Mouse (Mus musculus) heart, postnatal 14 days (tissue): ENCODE measurements at regions not wholly inside any gene's neighbourhood (a gene's known extent, or its start where the extent isn't known, plus 50 kb on each side); places are given as distances from the start of the nearest gene placed in this dataset.

Experiments
- DNase-seq, 2 experiments: peaks; one replicate each; pipeline ENCODE4 v3.0.0; 2021 to 2022
- intact Hi-C: fragments of 180-260 bp; cut with DNase I; formaldehyde crosslinking; loops from one replicate; pipeline ENCODE4 v1.15.1; 2025

DNA sequence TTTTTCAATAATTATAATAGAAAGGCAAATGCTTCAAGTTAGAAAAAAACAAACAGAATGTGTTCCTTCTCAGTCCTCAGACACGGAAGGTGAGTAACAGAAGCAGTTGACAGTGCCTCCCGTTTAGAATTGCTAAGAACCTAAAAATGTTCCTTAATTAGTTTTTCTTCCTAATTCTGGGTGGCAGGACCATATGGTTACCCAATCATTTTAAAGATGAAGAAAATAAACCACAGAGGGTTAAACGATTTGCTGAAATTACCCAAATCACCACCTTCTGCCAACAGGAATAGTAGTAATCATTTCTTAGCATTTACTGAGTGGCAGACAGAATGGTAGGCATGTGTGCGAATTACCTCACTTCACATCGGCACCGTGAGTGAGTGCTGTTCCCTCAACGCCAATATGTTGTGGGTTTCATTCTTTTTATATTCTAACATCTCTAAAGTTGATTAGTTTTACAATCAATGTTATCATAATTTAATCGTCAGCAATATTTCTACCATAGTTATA, 119.7 kb upstream of the Gm6657 start:
- intact Hi-C loops: no loop called here
- DNase-seq: no peak

DNA sequence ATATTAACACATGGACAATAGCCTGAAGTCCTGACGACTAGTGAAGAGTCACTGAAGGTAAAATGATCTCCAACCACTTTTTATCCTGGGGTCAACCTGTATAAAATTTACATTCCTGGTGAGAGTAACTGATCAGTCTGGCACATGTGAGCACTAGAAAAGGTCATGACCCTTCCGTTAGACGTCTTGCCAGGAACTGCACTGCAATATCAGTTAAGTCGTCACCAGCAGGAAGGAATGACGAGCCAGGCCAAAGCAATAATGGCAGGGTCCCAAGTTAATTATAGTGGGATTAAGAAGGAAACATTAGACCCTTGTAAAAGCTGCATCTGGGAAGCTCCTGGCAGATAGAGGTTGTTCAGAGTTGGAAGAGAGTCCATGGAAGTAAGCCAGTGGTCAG, 116.8 kb upstream of the Gm6657 start:
- peak in 1 of 2 experiments; percentile 17 for DNase-seq
- intact Hi-C loops: no loop called here

DNA sequence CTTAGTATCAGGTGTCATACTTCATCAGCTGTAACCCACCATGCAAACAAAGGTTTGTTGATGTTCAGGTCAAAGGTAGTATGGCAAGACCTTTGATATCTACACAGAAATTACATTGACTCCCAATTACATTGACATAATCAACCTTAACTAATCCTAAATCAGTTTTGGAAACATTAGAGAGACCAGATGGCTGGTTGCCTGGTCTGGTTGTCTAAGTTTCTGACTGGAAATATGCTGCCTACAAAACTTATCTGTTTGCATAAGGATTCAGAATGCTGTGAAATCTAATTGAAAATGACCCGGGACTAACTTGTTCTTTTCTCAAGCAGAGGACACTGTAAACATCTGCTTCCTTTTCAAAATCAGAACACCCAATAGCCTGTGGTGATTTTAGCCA, 111.9 kb upstream of the Gm6657 start:
- intact Hi-C loops: no loop called here
- no peak for DNase-seq

GRCm38 (mm10) chr12:78086016-78086415, 108.0 kb upstream of the Gm6657 start:
- DNase-seq: no peak
- intact Hi-C loops: no loop called here

DNA sequence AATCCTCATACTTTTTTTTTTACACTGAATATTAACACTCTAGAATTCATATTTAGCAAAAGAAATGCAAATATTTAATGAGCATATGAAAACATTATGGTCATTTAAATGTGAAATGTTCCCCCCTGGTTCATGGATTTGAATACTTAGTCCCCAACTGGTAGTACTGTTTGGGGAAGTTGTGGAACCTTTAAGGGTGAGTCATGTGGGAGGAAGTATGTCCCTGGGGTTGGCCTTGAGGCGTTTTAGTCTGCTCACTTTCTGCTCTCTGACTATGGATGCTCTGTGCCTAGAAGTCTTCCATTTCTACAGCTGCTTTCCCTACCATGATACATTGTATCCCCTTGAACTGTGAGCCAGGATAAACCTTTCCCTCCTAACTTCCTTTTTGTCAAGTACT, 106.1 kb upstream of the Gm6657 start:
- no peak for DNase-seq
- intact Hi-C loops: loop anchor here (2.0 kb wide), 1 partner anchor 31 kb away; no protein-coding TSS in a partner anchor

DNA sequence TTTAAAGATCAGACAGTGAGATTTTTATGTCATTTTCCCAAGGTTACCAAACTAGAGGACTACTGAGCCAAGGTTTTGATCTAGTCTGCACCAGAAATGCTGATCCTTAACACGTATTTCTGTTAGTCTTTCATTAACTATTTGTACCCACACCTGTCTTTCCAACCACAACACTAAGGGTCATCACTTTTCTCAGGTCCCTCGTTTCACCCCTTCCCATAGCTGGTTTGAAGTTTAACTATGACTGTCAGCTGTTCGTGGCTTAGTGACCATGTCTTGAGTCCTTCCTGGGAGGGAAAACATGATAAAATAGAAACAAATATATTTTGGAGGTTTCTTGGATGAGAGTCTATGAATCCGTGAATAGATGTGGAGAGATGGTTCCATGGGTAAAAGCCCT, 99.6 kb upstream of the Gm6657 start:
- intact Hi-C loops: no loop called here
- no peak for DNase-seq

DNA sequence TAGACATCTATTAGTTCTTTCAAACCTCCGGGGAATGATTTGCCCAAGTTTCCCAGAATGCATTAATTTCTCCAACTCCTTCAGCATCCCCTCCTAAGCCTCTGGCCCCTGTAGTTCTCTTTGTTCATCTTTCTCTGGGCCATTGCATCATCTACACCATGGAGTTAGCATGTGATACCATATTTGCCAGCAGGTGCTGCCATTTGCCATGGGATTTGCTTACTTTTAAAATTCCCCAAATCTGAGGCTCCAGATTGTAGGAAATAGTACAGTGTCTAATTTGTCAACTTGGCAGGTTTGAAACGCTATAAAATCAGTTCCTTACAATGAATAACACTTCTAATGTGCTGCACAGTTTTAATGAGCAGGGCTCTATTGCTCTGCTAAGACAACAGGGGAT, 98.7 kb upstream of the Gm6657 start:
- intact Hi-C loops: no loop called here
- no peak for DNase-seq

DNA sequence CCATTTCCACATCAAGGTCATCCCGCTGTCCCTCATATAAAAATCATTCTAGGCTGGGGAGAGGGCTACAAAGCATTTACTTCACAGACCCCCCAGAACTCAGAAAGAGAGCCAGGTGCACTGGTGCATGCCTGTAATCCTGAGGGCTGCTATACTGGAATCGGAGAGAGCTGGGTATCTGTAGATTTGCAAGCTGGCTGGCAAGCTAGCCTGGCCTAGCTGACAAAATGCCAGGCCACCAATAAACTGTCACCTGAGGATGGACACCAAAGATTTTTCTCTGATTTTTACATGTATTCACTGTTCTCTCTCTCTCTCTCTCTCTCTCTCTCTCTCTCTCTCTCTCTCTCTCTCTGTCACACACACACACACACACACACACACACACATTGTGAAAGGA, 98.1 kb upstream of the Gm6657 start:
- intact Hi-C loops: no loop called here
- no peak for DNase-seq

DNA sequence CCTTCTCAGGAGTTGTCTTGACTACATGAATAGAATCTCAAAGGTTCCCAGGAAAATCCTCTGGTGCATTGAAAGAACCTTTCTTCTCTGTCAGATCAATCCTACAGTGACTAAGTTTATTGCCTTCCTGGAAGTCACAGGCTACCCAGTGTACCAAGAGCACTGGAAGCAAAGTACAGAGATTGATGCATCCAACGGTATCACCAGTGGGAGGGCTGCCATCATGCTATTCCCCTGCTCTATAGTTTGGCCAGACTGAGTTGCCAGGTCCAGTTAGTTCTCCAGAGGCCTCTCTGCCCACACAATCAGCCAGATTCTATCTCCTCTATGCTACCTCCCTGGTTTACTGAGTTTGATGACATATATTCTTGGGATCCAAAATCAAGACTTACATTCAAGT, 96.9 kb upstream of the Gm6657 start:
- intact Hi-C loops: no loop called here
- no peak for DNase-seq

- intact Hi-C loops: no loop called here
- DNase-seq: no peak
These were observed 96.3 kb upstream of the Gm6657 start for GRCm38 (mm10) chr12:78097692-78098091.

DNA sequence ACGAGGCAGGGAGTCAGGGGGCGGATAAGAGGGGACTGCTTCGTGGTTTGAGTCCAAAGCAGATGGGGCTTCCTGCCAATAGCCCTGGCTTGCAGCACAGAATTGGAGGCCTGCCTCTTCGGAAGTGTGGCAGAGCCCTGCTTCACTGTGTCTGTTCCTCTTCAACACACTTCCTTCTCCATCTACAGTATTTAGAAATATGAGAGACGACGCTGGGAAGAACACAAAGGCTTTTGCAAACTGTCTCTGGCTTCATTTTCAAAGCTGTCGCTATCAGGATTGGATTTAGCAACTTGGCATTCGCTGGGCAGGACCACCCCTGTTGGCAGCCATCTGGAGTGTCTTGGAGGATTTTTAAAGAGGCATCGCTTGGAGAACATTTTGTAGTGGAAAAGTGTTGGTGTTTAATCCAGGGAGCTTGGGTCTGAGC, 95.3 kb upstream of the Gm6657 start:
- DNase-seq: peak; percentile 40 to 59
- intact Hi-C loops: no loop called here

DNA sequence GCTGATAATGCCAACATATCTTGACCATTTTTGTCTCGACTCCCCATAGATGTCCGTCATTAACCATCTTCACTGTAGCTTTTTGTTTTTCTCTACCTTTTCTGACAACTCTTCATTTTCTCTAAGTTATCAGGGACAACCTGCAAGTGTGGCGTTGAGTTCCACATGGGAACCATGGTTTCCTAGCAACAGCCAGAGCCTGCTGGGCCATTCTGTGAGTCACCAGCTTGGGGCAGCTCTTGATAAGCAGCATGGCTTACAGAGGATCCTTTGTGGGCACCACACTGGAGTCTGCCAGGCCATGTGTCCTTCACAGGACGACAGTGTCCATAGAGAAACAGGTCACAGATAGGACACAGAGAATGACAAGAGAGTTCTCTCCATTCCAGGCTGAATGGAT, 94.3 kb upstream of the Gm6657 start:
- intact Hi-C loops: no loop called here
- peak; percentile 9 to 10 for DNase-seq

- intact Hi-C loops: no loop called here
- DNase-seq: no peak
These were observed 93.3 kb upstream of the Gm6657 start for GRCm38 (mm10) chr12:78100756-78101155.

- intact Hi-C loops: no loop called here
- DNase-seq: no peak
These were observed 84.1 kb upstream of the Gm6657 start for GRCm38 (mm10) chr12:78109931-78110330.

GRCm38 (mm10) chr12:78118131-78118530, 75.9 kb upstream of the Gm6657 start:
- intact Hi-C loops: no loop called here
- no peak for DNase-seq

GRCm38 (mm10) chr12:78119246-78119645, 74.8 kb upstream of the Gm6657 start:
- no peak for DNase-seq
- intact Hi-C loops: no loop called here

DNA sequence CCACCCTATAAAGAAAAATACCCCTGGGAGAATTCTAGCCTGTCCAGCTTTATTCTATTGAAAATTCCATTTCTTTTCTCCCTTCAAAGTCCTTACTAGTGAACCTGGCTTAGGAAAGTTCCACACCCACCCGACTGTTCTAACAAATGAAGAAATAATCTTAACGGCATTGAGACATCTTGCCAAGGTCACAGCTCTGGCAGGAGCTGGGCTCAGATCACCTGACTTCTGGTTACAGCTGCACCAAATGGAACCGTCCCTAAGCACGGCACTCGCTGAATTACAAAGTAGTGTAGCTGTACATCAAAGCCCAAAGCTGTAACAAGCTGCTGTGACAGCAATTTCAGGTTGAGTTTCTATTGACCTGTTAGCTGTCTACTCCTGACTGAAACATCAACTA, 74.2 kb upstream of the Gm6657 start:
- peak; percentile 5 to 18 for DNase-seq
- intact Hi-C loops: no loop called here

GRCm38 (mm10) chr12:78129130-78129845, 64.8 kb upstream of the Gm6657 start:
- intact Hi-C loops: no loop called here
- no peak for DNase-seq

DNA sequence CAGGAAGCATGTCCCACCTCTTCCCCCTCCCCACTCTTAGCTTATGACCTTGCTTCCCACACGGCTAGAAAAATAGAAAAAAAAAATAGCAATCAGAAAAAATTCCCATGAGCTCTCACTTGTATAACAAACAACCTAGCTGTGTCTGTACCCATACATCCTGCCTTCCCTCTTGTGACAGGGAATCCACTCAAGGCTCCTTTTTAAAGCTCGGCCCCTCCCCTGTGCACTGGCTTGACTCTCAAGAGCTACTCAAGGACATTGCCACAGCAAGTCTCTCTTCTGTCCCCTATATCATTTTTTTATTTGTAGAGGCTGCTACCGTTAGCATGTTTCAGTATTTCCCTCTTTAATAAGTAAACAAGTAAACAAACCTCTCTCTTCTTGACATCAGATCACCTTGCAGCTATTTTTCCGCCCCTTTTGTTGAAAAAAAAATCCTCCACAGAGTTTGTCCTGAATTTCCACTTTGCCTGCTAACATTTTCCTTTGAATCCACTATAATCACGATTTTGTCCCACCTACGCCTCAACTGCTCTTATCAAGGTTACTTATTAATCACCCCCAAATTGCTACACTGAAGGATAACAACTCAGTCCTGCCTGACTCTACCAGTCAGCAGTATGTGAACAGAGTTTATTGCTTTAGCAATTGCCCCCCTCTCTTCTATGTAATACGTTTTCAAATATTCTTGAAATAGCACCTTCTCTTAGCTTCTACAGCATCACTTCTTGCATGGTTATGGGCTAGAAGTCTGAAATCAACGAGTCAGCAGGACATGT, 61.8 kb upstream of the Gm6657 start:
- DNase-seq: no peak
- intact Hi-C loops: no loop called here

DNA sequence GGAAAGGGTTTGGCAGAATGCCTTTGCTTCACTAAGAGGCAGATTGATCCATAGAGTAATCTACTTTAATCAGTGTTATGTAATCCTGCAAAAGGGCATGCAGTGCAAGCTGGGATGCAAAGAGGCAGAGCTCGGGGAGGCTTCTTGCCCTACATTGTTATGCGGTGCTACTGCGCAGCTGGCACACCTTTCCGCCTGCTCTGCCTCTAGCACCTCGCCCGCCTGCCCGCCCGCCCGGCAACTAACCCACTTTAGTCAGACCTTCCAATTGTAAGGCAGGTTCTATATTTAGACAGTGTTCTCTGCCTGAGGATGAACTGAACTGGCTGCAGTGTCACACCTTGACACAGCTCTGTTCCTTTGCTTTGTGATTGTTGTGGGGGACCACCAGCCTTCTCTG, 60.7 kb upstream of the Gm6657 start:
- DNase-seq: peak; percentile 16 to 26
- intact Hi-C loops: no loop called here

GRCm38 (mm10) chr12:78133984-78134383, 60.1 kb upstream of the Gm6657 start:
- intact Hi-C loops: no loop called here

DNA sequence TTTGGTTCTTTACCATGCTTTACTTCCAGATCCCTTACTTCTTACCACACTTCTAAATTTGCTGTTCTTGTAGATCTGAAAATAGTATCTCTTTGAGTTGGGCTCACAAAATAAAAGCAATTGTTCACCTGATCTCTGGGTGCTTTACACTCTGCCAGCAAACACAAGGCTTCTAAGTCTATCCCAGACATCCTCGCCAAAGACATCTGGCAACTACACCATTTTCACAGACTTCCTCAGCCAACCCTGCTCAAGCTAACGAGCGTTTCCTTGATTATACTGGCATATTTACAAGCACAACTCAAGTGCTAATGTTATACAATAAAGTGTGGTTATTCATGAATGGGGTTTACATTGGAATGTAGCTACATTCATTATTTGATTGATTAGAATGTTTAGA, 56.8 kb upstream of the Gm6657 start:
- DNase-seq: no peak
- intact Hi-C loops: no loop called here

More at GRCm38 (mm10) chr12:78133984-78134383, 60.1 kb upstream of the Gm6657 start:
- no peak for DNase-seq
